Mouse (Mus musculus) G1E (cell line): Measurements from ENCODE around the gene Mmp11.

Experiments used
- CTCF ChIP-seq: IDR thresholded peaks from 2 replicates; pipeline ENCODE4 v1.5.1; 2012; ENCODE audit warnings: low read depth, low read length, inconsistent platforms, mixed read lengths
- GATA1 ChIP-seq: IDR thresholded peaks from 2 replicates; pipeline ENCODE4 v1.6.1; 2012; ENCODE audit warnings: borderline replicate concordance, low read length, inconsistent platforms, mixed read lengths
- GATA2 ChIP-seq: IDR thresholded peaks from 2 replicates; pipeline ENCODE4 v1.6.1; 2012; ENCODE audit warnings: low read depth, low read length, inconsistent platforms, borderline replicate concordance
- POLR2AphosphoS5 ChIP-seq: IDR thresholded peaks from 2 replicates; pipeline ENCODE4 v1.6.1; 2012; ENCODE audit warnings: low read depth, low read length, inconsistent platforms; ENCODE audit not compliant: insufficient replicate concordance
- TAL1 ChIP-seq: conservative IDR thresholded peaks from 2 replicates; pipeline ENCODE4 v1.6.1; 2012; ENCODE audit warnings: low read depth, low read length, inconsistent platforms, mixed read lengths

DNA sequence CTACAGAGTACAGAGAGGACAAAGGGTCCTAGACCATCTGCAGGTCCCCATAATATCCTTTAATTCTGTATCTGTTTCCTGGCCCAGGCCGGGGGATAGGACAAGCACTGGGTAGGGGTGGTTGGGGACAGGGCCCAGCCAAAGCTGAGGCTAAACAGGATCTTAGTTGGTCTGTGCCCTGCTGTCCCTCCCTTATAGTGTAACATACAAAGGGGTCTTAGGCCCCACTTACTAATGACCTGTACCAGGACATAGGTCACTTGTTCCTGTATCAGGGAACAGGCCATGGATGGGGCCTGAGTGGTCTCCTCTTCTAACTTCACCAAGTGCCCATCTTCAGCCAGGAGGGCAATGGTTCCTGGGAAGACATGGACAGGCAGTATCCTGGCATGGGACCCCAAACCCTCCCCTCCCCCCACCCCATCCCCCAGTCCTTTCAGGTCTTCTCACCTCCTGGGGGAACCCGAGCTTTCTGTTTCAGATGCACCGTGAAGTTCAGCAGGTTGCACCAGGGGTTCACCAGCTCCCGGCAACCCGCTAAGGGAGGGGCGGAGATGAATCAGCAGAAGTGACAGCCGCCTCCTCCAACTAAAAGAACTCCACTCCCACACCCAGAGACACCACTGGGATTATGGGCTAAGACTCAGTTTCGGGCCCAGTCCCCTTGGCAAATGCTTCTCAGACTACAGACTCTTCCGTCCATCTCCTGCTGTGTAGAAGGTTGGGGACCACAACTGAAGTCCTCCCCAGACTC lies 3.4 kb upstream of the Mmp11 start:
- TF ChIP-seq CTCF (no peak), GATA1 (no peak), TAL1 (no peak), POLR2AphosphoS5 (no peak), GATA2 (no peak)
